Mouse (Mus musculus) forebrain, embryonic 15.5 days (tissue): ENCODE results near the gene Dkk2. TPM values are rescaled to one million over a fixed set of nuclear protein-coding genes. Genes with fewer than 3 reads are reported as not detected.

ENCODE experiments used
- ATAC-seq: fragments of 200-750 bp; cut with Nextera tagmentation; replicated peaks from 2 replicates; pipeline ENCODE4 v1.8.0; 2017; ENCODE audit warnings: mild to moderate bottlenecking, moderate TSS enrichment, moderate library complexity
- H3K27ac ChIP-seq: fragments of 300-500 bp; sonication (generic); replicated peaks from 2 replicates; pipeline ENCODE4 v1.5.1; 2015; ENCODE audit warnings: mild to moderate bottlenecking, inconsistent platforms
- H3K27me3 ChIP-seq: fragments of 300-500 bp; sonication (generic); 2 replicates; pipeline ENCODE4 v1.6.1; 2015; ENCODE audit warnings: inconsistent platforms
- H3K36me3 ChIP-seq: fragments of 300-500 bp; sonication (generic); 2 replicates; pipeline ENCODE4 v1.6.1; 2015; ENCODE audit warnings: mild to moderate bottlenecking, inconsistent platforms
- H3K4me1 ChIP-seq: fragments of 300-500 bp; sonication (generic); 2 replicates; pipeline ENCODE4 v1.6.1; 2015; ENCODE audit warnings: inconsistent platforms
- H3K4me2 ChIP-seq: fragments of 300-500 bp; sonication (generic); replicated peaks from 2 replicates; pipeline ENCODE4 v1.6.1; 2015; ENCODE audit warnings: mild to moderate bottlenecking, inconsistent platforms
- H3K4me3 ChIP-seq: fragments of 300-500 bp; sonication (generic); 2 replicates; pipeline ENCODE4 v1.5.1; 2015; ENCODE audit warnings: mild to moderate bottlenecking, inconsistent platforms
- H3K9ac ChIP-seq: fragments of 300-500 bp; sonication (generic); replicated peaks from 2 replicates; pipeline ENCODE4 v1.6.1; 2015; ENCODE audit warnings: mild to moderate bottlenecking, inconsistent platforms
- H3K9me3 ChIP-seq: fragments of 300-500 bp; sonication (generic); 2 replicates; pipeline ENCODE4 v1.6.1; 2016; ENCODE audit warnings: inconsistent platforms
- WGBS: fragments of 180-500 bp; shearing (Covaris S2); methylation state at CpG from one replicate; pipeline ENCODE4 v1.1.7; 2015; ENCODE audit warnings: mixed read lengths; 5-methylcytosine and 5-hydroxymethylcytosine counted together
- polyA plus RNA-seq: library from polyadenylated mRNA; unstranded; fragments of >200 nt; fragmentation: Nextera tagmentation; extraction: Ambion mirVana; gene quantifications from 2 replicates; pipeline ENCODE4 v1.2.1, GENCODE M21; 2015

Dkk2 gene
- polyA plus RNA-seq, 1 experiment from 2014 or later = 1.3 TPM

- 30% methylated on average over 11 of the region's 11 CpGs for WGBS
- H3K27ac ChIP-seq = no peak overlapping the region
- H3K4me2 ChIP-seq = no peak overlapping the region
- no peaks in the 10 kb centered on the region for H3K27me3 ChIP-seq
- H3K4me1 ChIP-seq = no peaks in the 10 kb centered on the region
- no peak overlapping the region for H3K4me3 ChIP-seq
- ATAC-seq = peak; percentile 73; the same call in 1 of the 2 replicates
- no peak overlapping the region for H3K9ac ChIP-seq
- H3K36me3 ChIP-seq = no peaks in the 10 kb centered on the region
- no peaks in the 10 kb centered on the region for H3K9me3 ChIP-seq
Observed at GRCm38 (mm10) chr3:132207469-132207868, 122.4 kb downstream of the Dkk2 start.

GRCm38 (mm10) chr3:132211260-132211659 lies 126.2 kb downstream of the Dkk2 start:
- no peak overlapping the region for H3K27ac ChIP-seq
- no peak for ATAC-seq
- H3K4me1 ChIP-seq = no peaks in the 10 kb centered on the region
- no peak overlapping the region for H3K4me3 ChIP-seq
- H3K9ac ChIP-seq = no peak overlapping the region
- H3K9me3 ChIP-seq = no peaks in the 10 kb centered on the region
- WGBS = 86% methylated on average over 5 of the region's 5 CpGs
- H3K4me2 ChIP-seq = no peak overlapping the region
- no peaks in the 10 kb centered on the region for H3K27me3 ChIP-seq
- H3K36me3 ChIP-seq = no peaks in the 10 kb centered on the region

DNA sequence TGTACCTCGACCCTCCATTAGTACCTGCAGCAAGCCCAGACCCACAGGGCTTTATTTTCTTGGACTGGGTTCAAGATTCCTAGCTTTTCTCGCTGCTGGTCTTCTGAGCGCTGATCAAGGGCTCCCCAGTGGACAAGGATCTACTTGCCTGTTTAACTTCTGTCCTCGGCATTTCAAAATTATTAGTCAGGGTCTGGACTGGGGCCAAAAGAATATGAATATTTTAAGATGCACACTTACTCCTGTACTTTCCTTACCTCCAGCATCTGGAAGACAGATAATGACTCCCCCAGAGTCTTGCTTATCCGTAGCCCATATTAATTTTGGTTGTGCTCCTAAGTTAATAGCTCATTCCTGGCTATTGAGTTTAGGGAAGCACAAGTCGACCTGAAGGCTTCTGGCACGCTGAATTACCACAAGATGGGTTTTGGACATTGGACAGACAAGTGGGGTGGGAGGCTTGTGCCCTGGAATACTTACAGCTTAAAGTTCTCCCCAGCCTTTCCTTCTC lies 134.9 kb downstream of the Dkk2 start:
- Histone ChIP-seq H3K9ac (no peak overlapping the region), H3K4me3 (no peak overlapping the region), H3K4me1 (no peaks in the 10 kb centered on the region), H3K27me3 (no peaks in the 10 kb centered on the region), H3K36me3 (no peaks in the 10 kb centered on the region), H3K9me3 (no peaks in the 10 kb centered on the region), H3K4me2 (no peak overlapping the region), H3K27ac (no peak overlapping the region)
- WGBS = 83% methylated on average over 7 of the region's 7 CpGs
- no peak for ATAC-seq

- H3K9me3 ChIP-seq = no peaks in the 10 kb centered on the region
- no peaks in the 10 kb centered on the region for H3K27me3 ChIP-seq
- H3K4me1 ChIP-seq = no peaks in the 10 kb centered on the region
- ATAC-seq = no peak
- no peak overlapping the region for H3K9ac ChIP-seq
- H3K27ac ChIP-seq = no peak overlapping the region
- no peak overlapping the region for H3K4me3 ChIP-seq
- 70% methylated on average over 1 of the region's 1 CpGs for WGBS
- no peak overlapping the region for H3K4me2 ChIP-seq
- H3K36me3 ChIP-seq = no peaks in the 10 kb centered on the region
Observed at GRCm38 (mm10) chr3:132227622-132228021, 142.5 kb downstream of the Dkk2 start.
